Mouse (Mus musculus) ES-Bruce4 (cell line): ENCODE results near the gene Atg7. TPM values are rescaled to one million over a fixed set of nuclear protein-coding genes. Genes with fewer than 3 reads are reported as not detected.

Experiments
- H3K27ac ChIP-seq: 2 replicates; pipeline ENCODE4 v1.5.1; 2012; ENCODE audit warnings: low read length, inconsistent platforms; ENCODE audit not compliant: insufficient read depth
- H3K27me3 ChIP-seq: 2 replicates; pipeline ENCODE4 v1.6.1; 2012; ENCODE audit warnings: mild to moderate bottlenecking, low read length, inconsistent platforms; ENCODE audit not compliant: control insufficient read depth, poor library complexity, insufficient read depth, severe bottlenecking
- H3K36me3 ChIP-seq: 2 replicates; pipeline ENCODE4 v1.6.1; 2012; ENCODE audit warnings: inconsistent platforms, mild to moderate bottlenecking, low read length, moderate library complexity; ENCODE audit not compliant: control insufficient read depth, poor library complexity, insufficient read depth, severe bottlenecking
- H3K4me1 ChIP-seq: one replicate; pipeline ENCODE4 v1.8.1; 2011; ENCODE audit warnings: low read length; ENCODE audit not compliant: control insufficient read depth, insufficient read depth
- H3K4me3 ChIP-seq: 2 replicates; pipeline ENCODE4 v1.5.1; 2011; ENCODE audit warnings: low read depth, mild to moderate bottlenecking, low read length
- H3K9ac ChIP-seq: 2 replicates; pipeline ENCODE4 v1.6.1; 2012; ENCODE audit warnings: low read depth, mild to moderate bottlenecking, inconsistent platforms; ENCODE audit not compliant: poor library complexity, severe bottlenecking
- H3K9me3 ChIP-seq: replicated peaks from 2 replicates; pipeline ENCODE4 v1.6.1; 2012; ENCODE audit warnings: mild to moderate bottlenecking, low read length, inconsistent platforms; ENCODE audit not compliant: control insufficient read depth, poor library complexity, insufficient read depth, severe bottlenecking
- CTCF ChIP-seq: IDR thresholded peaks from one replicate; pipeline ENCODE4 v1.8.1; 2011; ENCODE audit warnings: low read depth, low read length
- EP300 ChIP-seq: IDR thresholded peaks from 2 replicates; pipeline ENCODE4 v1.6.1; 2011; ENCODE audit warnings: low read depth, low read length; ENCODE audit not compliant: insufficient read depth
- POLR2A ChIP-seq: IDR thresholded peaks from one replicate; pipeline ENCODE4 v1.8.1; 2011; ENCODE audit warnings: low read length; ENCODE audit not compliant: insufficient read depth
- polyA plus RNA-seq: library from polyadenylated mRNA; stranded (reverse); fragments of >200 nt; gene quantifications from 2 replicates; pipeline ENCODE4 v1.2.4, GENCODE M21; 2011; ENCODE audit warnings: low read depth; ENCODE audit not compliant: missing spikeins, insufficient read depth, insufficient read length

Atg7 gene
- polyA plus RNA-seq, 1 experiment, result 18.0 TPM

DNA sequence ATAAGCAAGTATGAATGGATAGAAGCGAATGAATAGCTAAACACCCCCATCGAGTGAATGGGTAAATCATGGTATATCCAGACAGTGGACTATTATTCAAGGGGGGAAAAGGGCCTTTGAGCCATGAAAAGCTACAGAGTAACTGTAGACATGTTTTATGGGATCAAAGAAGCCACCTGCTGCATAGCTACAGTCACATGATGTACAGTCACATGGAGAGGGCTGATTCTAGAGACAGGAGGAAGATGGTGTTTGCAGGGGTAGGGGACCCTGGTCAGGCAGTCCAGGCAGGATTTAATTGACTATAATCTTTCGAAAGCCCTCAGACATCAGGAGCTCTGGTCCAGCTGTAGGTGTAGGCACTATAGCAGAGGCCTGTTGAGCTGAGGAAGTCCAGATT is 193.5 kb downstream of the Atg7 start:
- H3K9me3 ChIP-seq, result no peaks in the 10 kb centered on the region
- no peaks in the 10 kb centered on the region for H3K27me3 ChIP-seq
- no peak for TF ChIP-seq POLR2A
- no peak for TF ChIP-seq CTCF
- no peak for TF ChIP-seq EP300
- no peaks in the 10 kb centered on the region for H3K4me1 ChIP-seq
- H3K36me3 ChIP-seq, result no peaks in the 10 kb centered on the region
- H3K9ac ChIP-seq, result no peak overlapping the region
- no peak overlapping the region for H3K4me3 ChIP-seq
- H3K27ac ChIP-seq, result no peak overlapping the region

DNA sequence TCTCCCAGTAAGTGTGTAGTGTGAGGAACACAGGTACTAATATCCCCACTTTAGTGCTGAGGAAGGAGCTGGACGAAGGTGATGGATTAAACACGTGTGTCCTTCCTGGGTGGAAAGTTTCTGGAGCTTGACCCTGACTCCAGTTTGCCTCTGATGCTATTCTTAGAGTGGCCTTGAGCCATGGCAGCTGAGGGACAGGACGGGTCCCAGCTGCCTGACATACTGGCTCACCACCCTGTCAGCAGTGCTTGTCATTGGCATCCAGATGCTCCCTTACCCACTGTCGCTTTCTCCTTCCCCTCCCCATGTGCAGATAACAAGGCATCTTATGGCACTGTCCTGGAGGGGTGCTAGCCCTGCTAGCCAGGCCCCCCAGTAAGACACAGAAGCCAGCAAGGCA is 196.0 kb downstream of the Atg7 start:
- no peak overlapping the region for H3K9ac ChIP-seq
- H3K9me3 ChIP-seq, result no peaks in the 10 kb centered on the region
- H3K27me3 ChIP-seq, result no peaks in the 10 kb centered on the region
- H3K27ac ChIP-seq, result no peak overlapping the region
- TF ChIP-seq EP300, result no peak
- TF ChIP-seq POLR2A, result no peak
- no peak for TF ChIP-seq CTCF
- H3K36me3 ChIP-seq, result no peaks in the 10 kb centered on the region
- H3K4me3 ChIP-seq, result no peak overlapping the region
- no peaks in the 10 kb centered on the region for H3K4me1 ChIP-seq

DNA sequence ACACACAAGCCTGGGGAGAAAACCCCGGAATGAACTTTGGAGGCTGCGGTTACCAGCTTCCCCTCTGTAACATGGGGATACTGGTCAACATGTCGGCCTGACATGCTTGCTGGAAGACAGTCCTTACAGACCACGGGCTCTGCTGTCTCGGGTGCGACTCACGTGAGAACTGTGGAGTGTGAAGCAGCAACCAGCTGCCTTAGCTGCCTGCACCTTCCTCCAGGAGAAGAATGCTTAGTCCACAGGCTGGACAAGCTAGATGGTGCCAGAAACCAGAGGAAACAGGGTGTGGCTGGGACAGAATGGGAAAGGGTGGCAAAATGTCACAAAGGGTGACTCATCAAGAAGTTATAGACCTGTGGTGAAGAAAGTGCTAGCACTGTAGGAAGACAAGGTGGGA is 197.1 kb downstream of the Atg7 start:
- H3K9me3 ChIP-seq, result no peaks in the 10 kb centered on the region
- H3K36me3 ChIP-seq, result no peaks in the 10 kb centered on the region
- H3K4me1 ChIP-seq, result no peaks in the 10 kb centered on the region
- no peak for TF ChIP-seq EP300
- TF ChIP-seq CTCF, result no peak
- TF ChIP-seq POLR2A, result no peak
- H3K27me3 ChIP-seq, result no peaks in the 10 kb centered on the region
- no peak overlapping the region for H3K4me3 ChIP-seq
- no peak overlapping the region for H3K9ac ChIP-seq
- no peak overlapping the region for H3K27ac ChIP-seq

- Histone ChIP-seq H3K4me3 (no peak overlapping the region), H3K9ac (no peak overlapping the region), H3K36me3 (no peaks in the 10 kb centered on the region), H3K4me1 (peaks cover 4% of the 10 kb centered on the region), H3K9me3 (no peaks in the 10 kb centered on the region), H3K27me3 (no peaks in the 10 kb centered on the region), H3K27ac (no peak overlapping the region)
- TF ChIP-seq POLR2A (no peak), EP300 (no peak), CTCF (no peak)
Measured at GRCm38 (mm10) chr6:114842131-114842530, 199.2 kb downstream of the Atg7 start.

GRCm38 (mm10) chr6:114842863-114843262 is 200.0 kb downstream of the Atg7 start:
- no peaks in the 10 kb centered on the region for H3K9me3 ChIP-seq
- no peak overlapping the region for H3K9ac ChIP-seq
- no peak overlapping the region for H3K27ac ChIP-seq
- TF ChIP-seq EP300 (no peak), POLR2A (no peak), CTCF (peak; percentile 8)
- H3K27me3 ChIP-seq, result no peaks in the 10 kb centered on the region
- peaks cover 4% of the 10 kb centered on the region for H3K4me1 ChIP-seq
- H3K36me3 ChIP-seq, result no peaks in the 10 kb centered on the region
- no peak overlapping the region for H3K4me3 ChIP-seq

- no peak overlapping the region for H3K27ac ChIP-seq
- no peaks in the 10 kb centered on the region for H3K9me3 ChIP-seq
- no peak overlapping the region for H3K9ac ChIP-seq
- TF ChIP-seq EP300, result no peak
- TF ChIP-seq CTCF, result no peak
- no peak for TF ChIP-seq POLR2A
- peaks cover 4% of the 10 kb centered on the region for H3K4me1 ChIP-seq
- no peaks in the 10 kb centered on the region for H3K27me3 ChIP-seq
- no peaks in the 10 kb centered on the region for H3K36me3 ChIP-seq
- H3K4me3 ChIP-seq, result no peak overlapping the region
Measured at GRCm38 (mm10) chr6:114846153-114846772, 203.4 kb downstream of the Atg7 start.
